Mouse (Mus musculus) CH12.LX (cell line): ENCODE measurements around the gene Thsd4. TPM values are rescaled to one million over a fixed set of nuclear protein-coding genes. Genes with fewer than 3 reads are reported as not detected.

Source experiments
- DNase-seq: peaks from one replicate; pipeline ENCODE4 v3.0.0-alpha.2; 2013; ENCODE audit errors: extremely low read depth
- H3K27ac ChIP-seq: 2 replicates; pipeline ENCODE4 v1.5.1; 2012; ENCODE audit warnings: low read depth, mild to moderate bottlenecking, control low read depth, moderate library complexity; ENCODE audit not compliant: insufficient read depth
- H3K27me3 ChIP-seq: replicated peaks from 2 replicates; pipeline ENCODE3; 2012; ENCODE audit warnings: inconsistent platforms
- H3K36me3 ChIP-seq, 2 experiments: replicated peaks in 1 of 2; 2 replicates each; pipeline versions ENCODE3 to v1.6.1; 2012; ENCODE audit warnings: inconsistent platforms in 1 of 2, low read length in 1 of 2, mild to moderate bottlenecking in 1 of 2, mixed read lengths in 1 of 2, moderate library complexity in 1 of 2; ENCODE audit not compliant: control insufficient read depth in 1 of 2, insufficient read depth in 1 of 2
- H3K4me1 ChIP-seq, 2 experiments: 2 replicates each; pipeline ENCODE4 v1.6.1; 2012; ENCODE audit warnings: inconsistent platforms in 1 of 2, moderate library complexity in 1 of 2; ENCODE audit not compliant: insufficient read depth in 2 of 2, control insufficient read depth in 1 of 2
- H3K4me2 ChIP-seq: 2 replicates; pipeline ENCODE4 v1.6.1; 2012; ENCODE audit warnings: low read depth, mild to moderate bottlenecking, control low read depth; ENCODE audit not compliant: poor library complexity, insufficient read depth, severe bottlenecking
- H3K4me3 ChIP-seq, 3 experiments: fragments of 150-350 bp in 1 of 3; sonication (generic) in 1 of 3; replicated peaks in 1 of 3; 2 replicates each; pipeline versions ENCODE3 to v1.5.1; 2011 to 2012; ENCODE audit warnings: low read depth in 2 of 3, low read length in 2 of 3, mild to moderate bottlenecking in 2 of 3, moderate library complexity in 2 of 3, control low read depth in 1 of 3, improper control_type of control experiment in 1 of 3, inconsistent platforms in 1 of 3, mixed read lengths in 1 of 3; ENCODE audit not compliant: poor library complexity in 1 of 3
- H3K79me2 ChIP-seq: replicated peaks from 2 replicates; pipeline ENCODE4 v1.6.1; 2012; ENCODE audit warnings: mild to moderate bottlenecking, moderate library complexity; ENCODE audit not compliant: control insufficient read depth, poor library complexity, insufficient read depth, severe bottlenecking; ENCODE audit errors: extremely low read depth
- H3K9ac ChIP-seq: 2 replicates; pipeline ENCODE4 v1.6.1; 2012; ENCODE audit warnings: low read depth, mild to moderate bottlenecking, control low read depth, moderate library complexity; ENCODE audit not compliant: insufficient read depth
- H3K9me3 ChIP-seq: replicated peaks from 2 replicates; pipeline ENCODE3; 2012; ENCODE audit warnings: low read length, inconsistent platforms, mixed read lengths
- CHD2 ChIP-seq: IDR thresholded peaks from 2 replicates; pipeline ENCODE4 v1.6.1; 2011; ENCODE audit warnings: low read length, improper control_type of control experiment
- ELF1 ChIP-seq: IDR thresholded peaks from 2 replicates; pipeline ENCODE4 v1.6.1; 2014; ENCODE audit warnings: low read depth, mild to moderate bottlenecking, inconsistent platforms, low read length, improper control_type of control experiment
- EP300 ChIP-seq: IDR thresholded peaks from 2 replicates; pipeline ENCODE4 v1.6.1; 2011; ENCODE audit warnings: low read length, improper control_type of control experiment
- GABPA ChIP-seq: IDR thresholded peaks from 2 replicates; pipeline ENCODE4 v1.6.1; 2012; ENCODE audit warnings: low read depth, low read length, improper control_type of control experiment, inconsistent platforms; ENCODE audit not compliant: insufficient replicate concordance
- HCFC1 ChIP-seq: IDR thresholded peaks from 2 replicates; pipeline ENCODE4 v1.6.1; 2012; ENCODE audit warnings: low read depth, mild to moderate bottlenecking, inconsistent platforms, low read length, improper control_type of control experiment
- IRF4 ChIP-seq: IDR thresholded peaks from 2 replicates; pipeline ENCODE4 v1.6.1; 2014; ENCODE audit warnings: low read depth, mild to moderate bottlenecking, inconsistent platforms, low read length, improper control_type of control experiment
- JUN ChIP-seq: IDR thresholded peaks from 2 replicates; pipeline ENCODE4 v1.6.1; 2011; ENCODE audit warnings: low read depth, mild to moderate bottlenecking, low read length, improper control_type of control experiment, moderate library complexity; ENCODE audit not compliant: insufficient read depth
- JUND ChIP-seq: conservative IDR thresholded peaks from 2 replicates; pipeline ENCODE4 v1.6.1; 2011; ENCODE audit warnings: low read depth, low read length, improper control_type of control experiment
- MAFK ChIP-seq: IDR thresholded peaks from 2 replicates; pipeline ENCODE4 v1.6.1; 2011; ENCODE audit warnings: low read length, improper control_type of control experiment; ENCODE audit not compliant: insufficient replicate concordance
- MAX ChIP-seq: IDR thresholded peaks from 2 replicates; pipeline ENCODE4 v1.6.1; 2011; ENCODE audit warnings: low read length, improper control_type of control experiment
- MAZ ChIP-seq: IDR thresholded peaks from 2 replicates; pipeline ENCODE4 v1.6.1; 2012; ENCODE audit warnings: low read depth, mild to moderate bottlenecking, inconsistent platforms, low read length, improper control_type of control experiment, moderate library complexity
- MEF2A ChIP-seq: IDR thresholded peaks from 2 replicates; pipeline ENCODE4 v1.6.1; 2014; ENCODE audit warnings: low read depth, mild to moderate bottlenecking, inconsistent platforms, low read length, improper control_type of control experiment, borderline replicate concordance
- MXI1 ChIP-seq: IDR thresholded peaks from 2 replicates; pipeline ENCODE4 v1.6.1; 2011; ENCODE audit warnings: mild to moderate bottlenecking, low read depth, low read length, improper control_type of control experiment
- MYC ChIP-seq: IDR thresholded peaks from 2 replicates; pipeline ENCODE4 v1.6.1; 2011; ENCODE audit warnings: low read depth, mild to moderate bottlenecking, improper control_type of control experiment, low read length
- NELFE ChIP-seq: IDR thresholded peaks from 2 replicates; pipeline ENCODE4 v1.6.1; 2011; ENCODE audit warnings: low read depth, low read length, improper control_type of control experiment
- NRF1 ChIP-seq: IDR thresholded peaks from 2 replicates; pipeline ENCODE4 v1.6.1; 2014; ENCODE audit warnings: low read depth, mild to moderate bottlenecking, inconsistent platforms, low read length, improper control_type of control experiment, moderate library complexity
- PAX5 ChIP-seq: IDR thresholded peaks from 2 replicates; pipeline ENCODE4 v1.6.1; 2012; ENCODE audit warnings: low read length, inconsistent platforms, mixed read lengths
- POLR2A ChIP-seq: IDR thresholded peaks from 2 replicates; pipeline ENCODE4 v1.6.1; 2011; ENCODE audit warnings: low read depth, mild to moderate bottlenecking, improper control_type of control experiment, low read length
- TBP ChIP-seq: conservative IDR thresholded peaks from 2 replicates; pipeline ENCODE4 v1.6.1; 2011; ENCODE audit warnings: low read depth, low read length, improper control_type of control experiment
- TCF12 ChIP-seq: IDR thresholded peaks from 2 replicates; pipeline ENCODE4 v1.6.1; 2014; ENCODE audit warnings: low read depth, mild to moderate bottlenecking, inconsistent platforms, low read length, improper control_type of control experiment
- USF1 ChIP-seq: IDR thresholded peaks from 2 replicates; pipeline ENCODE4 v1.6.1; 2014; ENCODE audit warnings: low read depth, mild to moderate bottlenecking, inconsistent platforms, low read length, improper control_type of control experiment
- USF2 ChIP-seq: conservative IDR thresholded peaks from 2 replicates; pipeline ENCODE4 v1.6.1; 2011; ENCODE audit warnings: low read depth, low read length, improper control_type of control experiment
- ZKSCAN1 ChIP-seq: IDR thresholded peaks from 2 replicates; pipeline ENCODE4 v1.6.1; 2012; ENCODE audit warnings: low read depth, inconsistent platforms, low read length, improper control_type of control experiment, borderline replicate concordance
- ZMIZ1 ChIP-seq: IDR thresholded peaks from 2 replicates; pipeline ENCODE4 v1.6.1; 2012; ENCODE audit warnings: low read depth, mild to moderate bottlenecking, inconsistent platforms, low read length, improper control_type of control experiment
- ZNF384 ChIP-seq: IDR thresholded peaks from 2 replicates; pipeline ENCODE4 v1.6.1; 2012; ENCODE audit warnings: low read depth, low read length, improper control_type of control experiment, inconsistent platforms
- dilution Hi-C: fragments of 300-500 bp; cut with MboI; formaldehyde crosslinking; loops from 2 replicates; pipeline ENCODE4 v1.14.3; 2020; ENCODE audit warnings: low sequenced_read_pairs; ENCODE audit not compliant: extremely low pct_unique_long_range_greater_than_20kb, extremely low pct_ligation_motif_present
- in situ Hi-C: fragments of 300-500 bp; cut with MboI; formaldehyde crosslinking; loops from 3 replicates; pipeline ENCODE4 v1.14.3; 2019; ENCODE audit warnings: low sequenced_read_pairs, low pct_ligation_motif_present, low pct_unique_long_range_greater_than_20kb, mixed read lengths
- polyA plus RNA-seq: library from polyadenylated mRNA; unstranded; fragments of >175 nt; gene quantifications from 2 replicates; pipeline ENCODE4 v1.2.1, GENCODE M21; 2012; ENCODE audit warnings: low read depth; ENCODE audit not compliant: insufficient read length
- total RNA-seq, 2 experiments: library from RNA; depleted of rRNA; stranded (reverse); fragments of 300-350 nt in 1 of 2; fragments of >200 nt in 1 of 2; gene quantifications; 2 replicates each; pipeline ENCODE4 v1.2.3; 2012 to 2014

Thsd4 gene
- total and polyA plus RNA-seq, 3 experiments: not detected

- H3K9me3 ChIP-seq: no peaks in the 10 kb centered on the region
- no peak for DNase-seq
- dilution Hi-C loops: no loop called here
- no peaks in the 10 kb centered on the region for H3K79me2 ChIP-seq
- no peaks in the 10 kb centered on the region for H3K27me3 ChIP-seq
- H3K4me1 ChIP-seq: no peaks in the 10 kb centered on the region
- H3K4me3 ChIP-seq: no peak overlapping the region
- TF ChIP-seq TBP: no peak
- no peak for TF ChIP-seq MAZ
- no peak for TF ChIP-seq TCF12
- TF ChIP-seq ZNF384: no peak
- TF ChIP-seq MAFK: no peak
- no peak for TF ChIP-seq MYC
- no peak for TF ChIP-seq NELFE
- no peak for TF ChIP-seq JUND
- TF ChIP-seq EP300: no peak
- no peak for TF ChIP-seq IRF4
- TF ChIP-seq POLR2A: no peak
- no peak for TF ChIP-seq NRF1
- no peak for TF ChIP-seq JUN
- no peak overlapping the region for H3K4me2 ChIP-seq
- no peak overlapping the region for H3K9ac ChIP-seq
- H3K36me3 ChIP-seq: no peaks in the 10 kb centered on the region
- H3K27ac ChIP-seq: no peak overlapping the region
- in situ Hi-C loops: no loop called here
These were observed 454.6 kb downstream of the Thsd4 start for GRCm38 (mm10) chr9:60067241-60067640.

DNA sequence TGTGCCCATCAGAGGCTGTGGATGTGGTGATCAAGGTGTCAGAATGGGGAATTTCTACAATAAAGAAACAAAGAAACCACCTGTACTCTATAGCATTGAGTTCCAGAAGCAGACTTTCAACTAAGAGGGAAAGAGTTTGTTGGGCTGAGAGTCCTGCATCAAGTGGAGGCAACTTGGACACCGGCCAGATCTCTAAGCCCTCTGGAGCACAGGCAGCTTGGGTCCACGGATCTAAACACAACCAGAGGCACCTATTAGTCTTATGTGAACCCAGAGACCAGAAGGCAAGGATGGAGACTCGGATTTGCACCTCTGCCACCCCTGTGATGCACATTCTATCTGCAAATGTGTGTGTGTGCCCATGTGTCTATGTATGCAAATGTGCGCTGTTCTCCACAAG lies 456.7 kb downstream of the Thsd4 start:
- Histone ChIP-seq H3K4me2 (no peak overlapping the region), H3K4me1 (no peaks in the 10 kb centered on the region), H3K27me3 (no peaks in the 10 kb centered on the region), H3K4me3 (no peak overlapping the region), H3K27ac (no peak overlapping the region), H3K9ac (no peak overlapping the region), H3K79me2 (no peaks in the 10 kb centered on the region), H3K36me3 (no peaks in the 10 kb centered on the region), H3K9me3 (no peaks in the 10 kb centered on the region)
- TF ChIP-seq MEF2A: no peak
- no peak for TF ChIP-seq JUND
- no peak for TF ChIP-seq MXI1
- no peak for TF ChIP-seq USF2
- TF ChIP-seq CHD2: no peak
- no peak for TF ChIP-seq USF1
- TF ChIP-seq ZNF384: no peak
- no peak for TF ChIP-seq ZMIZ1
- TF ChIP-seq POLR2A: no peak
- TF ChIP-seq MAX: no peak
- TF ChIP-seq ZKSCAN1: no peak
- no peak for TF ChIP-seq MAZ
- no peak for TF ChIP-seq ELF1
- no peak for TF ChIP-seq JUN
- no peak for TF ChIP-seq HCFC1
- no peak for TF ChIP-seq PAX5
- TF ChIP-seq MAFK: no peak
- TF ChIP-seq GABPA: no peak
- no peak for DNase-seq
- in situ Hi-C loops (no loop called here), dilution Hi-C loops (no loop called here)
